Mouse (Mus musculus) neutrophil, adult 5-6 weeks (primary cell): Measurements from ENCODE around the gene Fgd2. TPM values are rescaled to one million over a fixed set of nuclear protein-coding genes. Genes with fewer than 3 reads are reported as not detected.
"Not testable (repeated sequence)": the region's sequence is repeated elsewhere in the genome, so short reads cannot be mapped to it uniquely, and the experiment has no call there.

Source experiments
- ATAC-seq: fragments of 151-379, 151-347 bp; 2 replicates; pipeline ENCODE4 v1.8.0; 2017; ENCODE audit warnings: mild to moderate bottlenecking, moderate TSS enrichment; ENCODE audit not compliant: insufficient number of reproducible peaks, poor library complexity, low FRiP score, severe bottlenecking; ENCODE audit errors: extremely low read depth
- total RNA-seq: library from RNA; stranded (forward); fragments of 200-1000 nt; gene quantifications from 2 replicates; pipeline ENCODE4 v1.2.3, GENCODE M21; 2017

Gene Fgd2
- total RNA-seq, 1 experiment from 2014 or later: 184 TPM

GRCm38 (mm10) chr17:29393335-29394089 lies 32.8 kb downstream of the Fgd2 start:
- ATAC-seq: peak; percentile 28; the same call in 1 of the 2 replicates

GRCm38 (mm10) chr17:29394106-29394760 lies 33.5 kb downstream of the Fgd2 start:
- peak; percentile 48 for ATAC-seq

DNA sequence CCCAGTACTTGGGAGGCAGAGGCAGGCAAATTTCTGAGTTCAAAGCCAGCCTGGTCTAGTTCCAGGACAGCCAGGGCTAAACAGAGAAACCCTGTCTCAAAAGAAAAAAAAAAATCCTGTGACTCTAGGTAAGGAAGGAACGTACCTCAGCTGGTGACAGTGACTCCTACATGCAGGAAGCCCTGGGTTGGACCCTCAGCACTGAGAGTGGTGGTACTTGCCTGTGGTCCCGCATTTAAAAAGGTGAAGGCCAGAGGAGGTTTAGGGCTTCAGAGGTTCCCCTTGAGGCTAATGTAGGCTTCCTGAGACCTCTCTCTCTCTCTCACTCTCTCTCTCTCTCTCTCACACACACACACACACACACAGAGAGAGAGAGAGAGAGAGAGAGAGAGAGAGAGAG lies 34.0 kb downstream of the Fgd2 start:
- not testable (repeated sequence) for ATAC-seq

DNA sequence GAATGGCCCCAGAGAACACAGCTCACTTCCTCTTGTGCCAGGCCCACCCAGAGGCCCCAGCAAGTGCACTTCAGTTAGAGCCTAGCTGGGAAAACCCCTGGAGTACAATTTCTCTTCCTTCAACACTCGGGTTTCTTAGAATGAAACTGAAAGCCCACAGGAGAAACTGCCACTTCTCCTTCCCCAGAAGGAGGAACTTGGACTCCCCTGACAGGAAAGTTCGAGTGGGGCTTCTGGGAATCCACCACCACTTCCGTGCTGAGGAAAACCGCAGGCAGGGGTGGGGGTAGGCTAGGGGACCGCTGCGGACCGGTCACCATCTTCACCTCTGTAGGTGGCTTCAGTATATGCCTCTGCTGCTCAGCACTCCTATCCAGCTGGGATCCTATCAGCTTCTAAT lies 34.7 kb downstream of the Fgd2 start:
- ATAC-seq: peak; percentile 54

GRCm38 (mm10) chr17:29396056-29396799 lies 35.5 kb downstream of the Fgd2 start:
- ATAC-seq: no peak

DNA sequence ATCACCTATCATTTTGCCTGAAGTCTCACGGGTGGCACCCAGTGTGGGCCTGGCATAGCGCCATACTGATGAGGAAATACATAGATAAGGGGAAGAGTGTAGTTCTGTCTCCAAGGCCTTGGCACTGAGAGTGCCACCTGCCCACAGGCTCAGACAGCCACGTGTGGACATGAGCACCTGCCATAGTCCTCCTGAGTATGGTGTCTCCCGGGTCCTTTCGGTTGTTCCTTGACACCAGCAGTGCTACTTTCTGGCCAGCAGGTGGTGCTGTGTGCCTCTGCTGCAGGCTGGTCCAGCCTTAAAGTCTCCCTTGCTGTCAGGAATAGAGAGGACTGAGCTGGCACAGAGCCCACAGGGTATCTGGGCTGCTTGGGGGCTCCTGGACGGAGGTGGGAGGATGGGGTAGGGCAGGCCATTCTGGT lies 36.1 kb downstream of the Fgd2 start:
- ATAC-seq: peak; percentile 60

DNA sequence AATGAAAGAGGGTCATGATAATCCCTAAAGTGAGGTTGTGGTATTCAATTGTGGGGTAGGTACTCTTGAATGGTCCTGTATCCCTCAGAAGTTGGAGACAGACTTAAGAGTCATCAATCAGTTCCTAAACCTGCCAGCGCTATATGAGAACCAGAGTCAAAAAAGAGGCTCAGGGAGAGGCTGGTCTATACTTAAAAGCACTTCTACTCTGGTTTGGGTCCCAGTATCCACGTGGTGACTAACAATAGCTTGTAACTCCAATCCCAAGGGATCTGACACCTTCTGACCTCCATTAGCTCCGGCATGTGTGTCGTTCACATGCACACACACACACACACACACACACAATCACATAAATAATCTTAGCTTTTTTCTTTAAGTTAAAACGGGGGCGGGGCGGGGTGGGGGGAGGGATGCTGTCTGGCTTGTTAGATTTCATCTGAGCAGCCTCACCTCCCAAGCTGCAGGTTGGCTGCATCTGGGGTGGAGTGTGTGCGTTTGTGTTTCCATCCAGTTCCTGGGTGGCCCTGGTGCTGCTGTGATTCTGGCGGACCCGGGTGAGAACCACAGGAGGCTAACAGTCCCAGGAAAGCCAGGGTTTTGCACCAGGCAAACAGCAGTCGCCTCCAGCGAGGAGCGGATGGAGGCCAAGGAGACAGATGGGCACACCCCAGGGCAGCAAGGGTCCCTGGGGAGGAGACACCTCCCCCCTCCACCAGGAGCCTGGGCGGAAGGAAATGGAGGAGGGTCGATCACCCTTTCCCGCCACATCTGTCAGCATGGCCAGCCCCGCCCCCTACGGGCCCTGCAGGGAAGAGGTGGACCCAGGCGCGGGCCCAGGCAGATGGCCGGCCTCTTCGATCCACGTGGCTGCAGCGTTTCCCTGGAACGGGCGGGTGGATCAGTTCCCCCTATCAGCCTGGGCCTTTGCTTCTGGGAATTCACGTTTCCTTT lies 37.0 kb downstream of the Fgd2 start:
- ATAC-seq: no peak

DNA sequence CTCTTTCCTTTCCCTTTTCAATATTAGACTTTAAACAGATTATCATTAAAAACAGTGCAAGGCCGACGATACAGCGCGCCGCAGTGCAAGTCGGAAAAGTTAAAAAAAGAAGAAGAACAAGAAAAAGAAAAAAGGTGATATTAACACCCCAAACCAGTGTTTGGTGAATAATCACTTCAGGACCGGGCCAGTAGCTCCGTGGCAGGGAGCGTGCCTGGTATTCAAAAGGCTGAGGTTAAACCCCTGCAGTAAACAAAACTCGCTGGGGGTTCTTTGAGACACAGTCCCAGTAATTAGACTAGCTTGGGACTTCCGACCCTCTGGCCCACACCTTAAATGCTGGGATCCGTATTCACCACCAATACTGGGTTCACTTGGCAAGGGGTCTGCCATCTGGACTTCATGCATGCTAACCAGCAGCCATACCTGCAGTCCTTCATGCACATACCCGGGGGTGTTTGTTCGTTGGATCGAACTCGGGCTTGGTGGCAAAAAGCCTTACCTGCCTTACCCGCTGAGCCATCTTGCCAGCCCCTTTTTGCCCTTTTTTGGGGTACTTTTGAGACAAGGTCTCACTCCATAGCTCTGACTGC lies 37.8 kb downstream of the Fgd2 start:
- ATAC-seq: no peak

GRCm38 (mm10) chr17:29399241-29399910 lies 38.7 kb downstream of the Fgd2 start:
- no peak for ATAC-seq

- ATAC-seq: no peak
Measured at GRCm38 (mm10) chr17:29400044-29400443, 39.3 kb downstream of the Fgd2 start.

GRCm38 (mm10) chr17:29401741-29402268 lies 41.1 kb downstream of the Fgd2 start:
- no peak for ATAC-seq

DNA sequence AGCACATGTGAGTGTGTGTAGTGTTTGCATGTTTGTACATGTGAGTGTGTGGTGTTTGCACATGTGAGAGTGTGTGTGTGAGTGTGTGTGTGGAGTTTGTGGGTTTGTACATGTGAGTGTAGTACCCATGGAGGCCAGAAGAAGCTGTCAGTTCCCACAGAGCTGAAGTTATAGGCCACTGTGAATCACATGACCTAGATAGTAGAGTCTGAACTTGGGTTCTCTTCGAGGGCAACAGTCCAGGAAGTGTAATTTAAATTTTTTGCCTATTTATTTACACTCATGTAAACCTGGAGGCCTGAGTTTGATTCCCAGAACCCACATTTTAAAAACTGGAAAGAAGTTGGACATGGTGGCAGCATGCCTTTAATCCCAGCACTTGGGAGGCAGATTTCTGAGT lies 42.5 kb downstream of the Fgd2 start:
- no peak for ATAC-seq

GRCm38 (mm10) chr17:29405501-29405900 lies 44.8 kb downstream of the Fgd2 start:
- no peak for ATAC-seq

GRCm38 (mm10) chr17:29406077-29406476 lies 45.4 kb downstream of the Fgd2 start:
- ATAC-seq: no peak

- no peak for ATAC-seq
Measured at GRCm38 (mm10) chr17:29407405-29407804, 46.7 kb downstream of the Fgd2 start.

- ATAC-seq: no peak
Measured at GRCm38 (mm10) chr17:29408364-29408763, 47.6 kb downstream of the Fgd2 start.

GRCm38 (mm10) chr17:29409800-29410343 lies 49.2 kb downstream of the Fgd2 start:
- ATAC-seq: no peak
